Mouse (Mus musculus): ENCODE measurements around the gene Pla2g6. TPM values are rescaled to one million over a fixed set of nuclear protein-coding genes. Genes with fewer than 3 reads are reported as not detected.
A peak's percentile ranks its signal among the peaks of the same experiment; 100 is the strongest.

Gene Pla2g6
- polyA plus RNA-seq, 1 experiment from 2014 or later = 10.7 TPM

DNA sequence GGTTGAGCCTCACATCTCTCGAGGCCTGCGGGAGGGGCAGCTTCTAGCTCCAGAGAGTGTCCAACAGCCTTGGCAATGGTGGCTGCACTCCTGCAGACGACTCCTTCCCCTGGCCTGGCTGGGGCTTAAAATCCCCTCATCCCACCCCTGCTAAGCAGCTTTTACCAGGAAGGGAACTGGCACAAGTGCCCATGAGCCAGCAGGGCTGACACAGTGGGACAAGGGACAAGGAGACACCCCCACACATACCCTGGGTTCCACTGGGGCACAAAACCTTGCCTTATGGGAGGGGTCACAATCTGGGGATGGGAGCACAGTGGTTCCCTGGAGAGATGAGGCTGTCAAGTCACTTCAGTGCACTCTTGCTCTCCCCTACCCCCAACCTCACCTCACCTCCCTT lies 73.5 kb downstream of the Pla2g6 start, which contains the start of gene Slc16a8:
Gene Slc16a8, minus strand, starts transcription at position 101 of the 400 bp plus-strand sequence.
- 0 out of 2 replicates have a peak, but pooled peaks cover 9% of the 10 kb centered on the region for H3K27me3 ChIP-seq (ENCODE audit: insufficient read depth, low read length)

DNA sequence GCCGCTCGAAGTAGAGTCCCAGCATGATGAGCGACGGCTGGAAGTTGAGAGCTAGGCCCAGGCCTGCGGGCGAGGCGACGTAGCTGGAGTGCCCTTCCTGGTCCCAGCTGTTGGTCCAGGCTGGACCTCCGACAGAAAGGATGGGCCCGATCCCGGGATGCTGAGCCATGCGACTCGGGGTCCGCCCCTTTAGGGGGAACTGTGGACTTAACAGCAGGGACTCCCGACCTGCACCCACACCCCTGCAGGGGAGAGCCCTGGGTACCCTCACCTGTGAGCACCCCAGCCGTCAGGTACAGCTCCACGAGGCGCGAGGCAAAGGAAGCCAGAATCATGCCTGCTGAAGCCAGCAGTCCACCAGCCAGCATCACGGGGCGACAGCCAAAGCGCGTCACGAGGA lies 75.6 kb downstream of the Pla2g6 start:
- no peaks in the 10 kb centered on the region for H3K9me3 ChIP-seq (replicated peaks; ENCODE audit: low read length)
- peak overlapping the region; percentile 33 for H3K4me3 ChIP-seq (replicated peaks; ENCODE audit: low read depth, low read length)
- peaks cover 13% of the 10 kb centered on the region; the same call in 1 of the 2 replicates for H3K36me3 ChIP-seq (ENCODE audit: insufficient read depth, low read length)
- no peak for DNase-seq (ENCODE audit: low spot score)
- ATAC-seq (replicated peaks; ENCODE audit: low FRiP score, low read depth) = peak; percentile 30; the same call in 1 of the 2 replicates
- peak overlapping the region; percentile 59; the same call in 1 of the 2 replicates for H3K9ac ChIP-seq (ENCODE audit: low read depth, low read length)
- no peak for TF ChIP-seq CTCF (IDR thresholded peaks at IDR 0.05; ENCODE audit: low read depth)
- 35% methylated on average over 24 of the region's 24 CpGs for WGBS
- peaks cover 11% of the 10 kb centered on the region for H3K4me1 ChIP-seq (replicated peaks; ENCODE audit: insufficient read depth, low read length)
- H3K27ac ChIP-seq = no peak overlapping the region
- H3K27me3 ChIP-seq (ENCODE audit: insufficient read depth, low read length) = 0 out of 2 replicates have a peak, but pooled peaks cover 9% of the 10 kb centered on the region
- peak overlapping the region; percentile 64 for H3K4me2 ChIP-seq (ENCODE audit: low read length)

More for the DNA sequence above, 73.5 kb downstream of the Pla2g6 start, which contains the start of gene Slc16a8:
- no peak for TF ChIP-seq CTCF (IDR thresholded peaks at IDR 0.05; ENCODE audit: low read depth)
- Histone ChIP-seq H3K4me1 (replicated peaks; ENCODE audit: insufficient read depth, low read length) (peaks cover 11% of the 10 kb centered on the region), H3K36me3 (ENCODE audit: insufficient read depth, low read length) (no peaks in the 10 kb centered on the region), H3K4me2 (ENCODE audit: low read length) (no peak within 1 kb of the TSS), H3K27ac (no peak within 1 kb of the TSS), H3K9me3 (replicated peaks; ENCODE audit: low read length) (no peaks in the 10 kb centered on the region), H3K9ac (ENCODE audit: low read depth, low read length) (no peak within 1 kb of the TSS), H3K4me3 (replicated peaks; ENCODE audit: low read depth, low read length) (no peak within 1 kb of the TSS)
- 59% methylated on average over 3 of the region's 3 CpGs for WGBS
- DNase-seq (ENCODE audit: low spot score) = no peak
- ATAC-seq (replicated peaks; ENCODE audit: low FRiP score, low read depth) = no peak

DNA sequence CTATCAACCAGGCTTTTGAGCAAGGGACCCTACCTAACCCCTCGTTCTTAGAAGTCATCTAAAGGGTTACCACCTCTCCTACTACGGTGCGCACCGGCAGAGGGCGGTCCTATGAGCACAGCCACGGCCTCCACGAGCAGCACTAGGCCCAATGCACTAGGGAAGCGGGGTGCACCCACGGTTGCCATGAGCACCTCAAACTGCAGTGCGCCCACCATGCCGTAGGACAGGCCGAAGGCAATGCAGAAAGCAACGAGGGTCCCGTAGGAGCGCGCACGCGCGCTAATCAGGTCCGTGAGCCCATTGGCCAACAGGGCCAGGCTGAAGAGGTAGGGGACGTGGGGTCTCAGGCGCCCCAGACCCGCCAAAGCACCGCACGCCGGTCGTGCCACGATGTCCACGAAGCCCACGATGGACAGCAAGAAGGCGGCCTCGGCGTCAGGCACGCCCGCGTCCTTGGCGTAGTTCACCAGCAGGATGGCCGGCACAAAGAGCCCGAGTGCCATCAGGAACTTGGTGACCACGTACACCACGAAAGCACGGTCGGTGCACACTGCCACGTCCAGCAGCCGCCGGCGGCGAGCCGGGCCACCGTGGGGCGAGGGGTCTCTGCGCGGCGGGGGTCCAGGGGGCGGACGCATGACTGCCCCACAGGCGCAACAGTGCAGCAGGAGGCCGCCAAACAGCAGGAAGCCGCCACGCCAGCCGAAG lies 76.3 kb downstream of the Pla2g6 start:
- Histone ChIP-seq H3K27me3 (ENCODE audit: insufficient read depth, low read length) (0 out of 2 replicates have a peak, but pooled peaks cover 9% of the 10 kb centered on the region), H3K36me3 (ENCODE audit: insufficient read depth, low read length) (peaks cover 16% of the 10 kb centered on the region; the same call in 1 of the 2 replicates), H3K27ac (no peak overlapping the region), H3K9me3 (replicated peaks; ENCODE audit: low read length) (no peaks in the 10 kb centered on the region), H3K4me1 (replicated peaks; ENCODE audit: insufficient read depth, low read length) (peaks cover 11% of the 10 kb centered on the region), H3K4me3 (replicated peaks; ENCODE audit: low read depth, low read length) (peak overlapping the region; percentile 33), H3K9ac (ENCODE audit: low read depth, low read length) (peak overlapping the region; percentile 59; the same call in 1 of the 2 replicates), H3K4me2 (ENCODE audit: low read length) (peak overlapping the region; percentile 64)
- DNase-seq (ENCODE audit: low spot score) (no peak), ATAC-seq (replicated peaks; ENCODE audit: low FRiP score, low read depth) (0 out of 2 replicates have a peak, but pooled peaks have one; percentile 45)
- TF ChIP-seq CTCF (IDR thresholded peaks at IDR 0.05; ENCODE audit: low read depth) = peak; percentile 49
- 2% methylated on average over 61 of the region's 61 CpGs for WGBS

DNA sequence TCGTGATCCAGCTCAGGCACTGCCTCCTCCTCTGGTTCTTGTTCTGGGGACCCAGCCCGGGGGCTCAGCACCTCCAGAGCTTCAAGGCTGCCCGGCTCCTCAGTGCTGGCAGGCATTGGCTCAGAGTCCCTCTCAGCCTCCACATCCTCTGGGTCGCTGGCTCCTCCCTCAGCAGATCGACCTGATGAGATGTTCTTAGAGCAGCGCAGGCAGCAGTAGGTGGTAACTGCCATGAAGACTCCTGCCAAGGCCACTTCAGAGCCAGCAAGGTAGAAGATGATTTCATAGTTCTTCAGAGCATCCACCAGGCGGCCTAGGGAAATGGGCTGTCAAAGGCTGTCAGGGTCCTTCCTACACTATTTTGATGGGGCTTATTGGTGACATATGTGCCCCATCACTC lies 77.0 kb downstream of the Pla2g6 start:
- no peak for ATAC-seq (replicated peaks; ENCODE audit: low FRiP score, low read depth)
- Histone ChIP-seq H3K4me3 (replicated peaks; ENCODE audit: low read depth, low read length) (no peak overlapping the region), H3K9me3 (replicated peaks; ENCODE audit: low read length) (no peaks in the 10 kb centered on the region), H3K4me1 (replicated peaks; ENCODE audit: insufficient read depth, low read length) (peaks cover 11% of the 10 kb centered on the region), H3K4me2 (ENCODE audit: low read length) (no peak overlapping the region), H3K27me3 (ENCODE audit: insufficient read depth, low read length) (0 out of 2 replicates have a peak, but pooled peaks cover 9% of the 10 kb centered on the region), H3K27ac (no peak overlapping the region), H3K36me3 (ENCODE audit: insufficient read depth, low read length) (peaks cover 23% of the 10 kb centered on the region), H3K9ac (ENCODE audit: low read depth, low read length) (no peak overlapping the region)
- WGBS = 53% methylated on average over 7 of the region's 7 CpGs
- DNase-seq (ENCODE audit: low spot score) = no peak
- no peak for TF ChIP-seq CTCF (IDR thresholded peaks at IDR 0.05; ENCODE audit: low read depth)

DNA sequence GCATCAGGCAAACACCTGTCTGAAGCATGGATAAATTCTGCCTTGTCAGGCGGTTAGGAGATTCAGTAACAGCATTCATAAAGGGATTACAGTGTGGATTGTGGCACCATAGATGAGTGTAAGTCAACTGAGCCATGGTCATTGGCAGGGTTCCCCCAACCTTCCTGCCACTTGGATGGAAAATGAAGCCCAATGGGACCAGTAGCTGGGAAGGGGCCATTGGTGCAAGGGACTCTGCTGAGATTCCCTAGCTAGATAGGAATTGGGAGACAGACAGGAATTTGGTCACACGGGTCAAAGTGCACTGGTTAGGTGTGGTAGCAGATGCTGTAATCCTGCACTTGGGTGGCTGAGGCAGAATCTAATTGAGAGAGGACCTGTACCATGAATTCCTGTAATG lies 78.0 kb downstream of the Pla2g6 start:
- no peak overlapping the region for H3K4me2 ChIP-seq (ENCODE audit: low read length)
- H3K4me3 ChIP-seq (replicated peaks; ENCODE audit: low read depth, low read length) = no peak overlapping the region
- 89% methylated on average over 2 of the region's 2 CpGs for whole genome bisulfite sequencing
- DNase-seq (ENCODE audit: low spot score) (no peak), ATAC-seq (replicated peaks; ENCODE audit: low FRiP score, low read depth) (no peak)
- no peak for TF ChIP-seq CTCF (IDR thresholded peaks at IDR 0.05; ENCODE audit: low read depth)
- no peak overlapping the region for H3K9ac ChIP-seq (ENCODE audit: low read depth, low read length)
- H3K4me1 ChIP-seq (replicated peaks; ENCODE audit: insufficient read depth, low read length) = peaks cover 11% of the 10 kb centered on the region
- H3K27me3 ChIP-seq (ENCODE audit: insufficient read depth, low read length) = 0 out of 2 replicates have a peak, but pooled peaks cover 9% of the 10 kb centered on the region
- no peak overlapping the region for H3K27ac ChIP-seq
- H3K9me3 ChIP-seq (replicated peaks; ENCODE audit: low read length) = no peaks in the 10 kb centered on the region
- H3K36me3 ChIP-seq (ENCODE audit: insufficient read depth, low read length) = peaks cover 25% of the 10 kb centered on the region

DNA sequence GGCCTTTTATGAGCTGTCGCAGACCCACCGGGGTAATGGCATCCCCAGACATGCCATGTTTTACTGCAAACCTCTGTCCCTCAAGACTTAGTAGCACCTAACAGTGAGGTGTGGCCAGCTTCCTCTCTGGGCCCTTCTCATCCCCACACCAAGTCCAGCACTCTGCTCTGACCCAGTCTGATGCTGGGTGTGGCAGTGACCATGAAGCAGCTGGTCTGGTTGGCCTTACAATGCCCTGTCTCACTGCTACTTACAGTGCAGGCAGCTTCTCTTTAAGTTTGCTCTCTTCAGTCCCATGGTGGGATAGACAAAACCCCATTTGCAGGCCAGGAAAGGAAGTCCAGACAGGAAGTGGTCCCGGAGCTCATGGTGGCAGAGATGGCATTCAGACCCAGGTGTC lies 82.9 kb downstream of the Pla2g6 start:
- no peaks in the 10 kb centered on the region for H3K9me3 ChIP-seq (replicated peaks; ENCODE audit: low read length)
- no peak for DNase-seq (ENCODE audit: low spot score)
- TF ChIP-seq CTCF (IDR thresholded peaks at IDR 0.05; ENCODE audit: low read depth) = no peak
- WGBS = 94% methylated on average over 3 of the region's 3 CpGs
- H3K27ac ChIP-seq = no peak overlapping the region
- H3K4me1 ChIP-seq (replicated peaks; ENCODE audit: insufficient read depth, low read length) = no peaks in the 10 kb centered on the region
- H3K4me3 ChIP-seq (replicated peaks; ENCODE audit: low read depth, low read length) = no peak overlapping the region
- H3K9ac ChIP-seq (ENCODE audit: low read depth, low read length) = no peak overlapping the region
- no peak for ATAC-seq (replicated peaks; ENCODE audit: low FRiP score, low read depth)
- H3K36me3 ChIP-seq (ENCODE audit: insufficient read depth, low read length) = peaks cover 39% of the 10 kb centered on the region
- H3K27me3 ChIP-seq (ENCODE audit: insufficient read depth, low read length) = no peaks in the 10 kb centered on the region
- H3K4me2 ChIP-seq (ENCODE audit: low read length) = no peak overlapping the region

All from kidney, postnatal 0 days (tissue).